Mouse (Mus musculus): ENCODE results near the gene Rpl10a.
"Not testable (repeated sequence)": the region's sequence is repeated elsewhere in the genome, so short reads cannot be mapped to it uniquely, and the experiment has no call there.

Rpl10a gene

DNA sequence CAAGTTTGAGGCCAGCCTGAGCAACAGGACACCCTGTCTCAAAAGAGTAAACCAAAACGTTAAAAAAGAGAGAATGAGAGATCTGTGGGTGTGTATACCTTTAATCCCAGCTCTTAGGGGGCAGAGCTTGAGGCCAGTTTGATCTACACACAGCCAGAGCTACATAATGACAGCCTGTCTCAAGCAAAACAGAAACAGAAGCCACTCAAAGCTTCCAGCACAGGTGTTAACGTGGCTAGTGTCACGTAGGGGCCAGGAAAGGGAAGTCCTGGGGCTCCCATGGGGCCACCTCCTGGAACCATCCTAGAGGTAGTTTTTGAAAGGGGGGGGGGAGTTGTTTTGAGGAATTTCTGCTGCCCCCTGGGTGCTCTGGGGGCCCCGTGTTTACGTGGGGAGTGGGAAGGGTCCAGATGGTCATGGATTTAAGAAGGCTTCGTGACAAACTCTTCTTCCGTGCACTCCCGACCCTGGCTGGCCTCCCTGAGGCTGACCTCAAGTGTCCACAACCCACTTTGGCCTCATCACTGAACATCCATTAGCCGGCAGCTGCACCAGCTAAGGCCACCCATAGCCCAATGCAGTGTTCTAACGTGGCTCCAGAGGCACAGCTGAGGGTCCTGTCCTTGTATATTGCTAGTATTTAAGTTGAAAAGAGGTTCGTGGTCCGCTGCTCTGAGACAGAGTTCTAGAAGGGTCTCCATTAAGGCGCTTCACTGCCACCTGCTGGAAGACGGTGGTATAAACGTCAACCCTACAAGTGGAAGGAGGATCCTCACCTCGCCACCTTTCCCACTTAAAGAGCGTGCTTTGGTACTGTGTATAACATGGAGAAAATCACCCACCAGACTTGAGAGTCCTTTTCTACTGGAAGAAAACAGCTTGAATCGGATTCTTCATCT lies 19.7 kb upstream of the Rpl10a start:
- peak; percentile 94 for DNase-seq (ENCODE audit: low read depth)

DNA sequence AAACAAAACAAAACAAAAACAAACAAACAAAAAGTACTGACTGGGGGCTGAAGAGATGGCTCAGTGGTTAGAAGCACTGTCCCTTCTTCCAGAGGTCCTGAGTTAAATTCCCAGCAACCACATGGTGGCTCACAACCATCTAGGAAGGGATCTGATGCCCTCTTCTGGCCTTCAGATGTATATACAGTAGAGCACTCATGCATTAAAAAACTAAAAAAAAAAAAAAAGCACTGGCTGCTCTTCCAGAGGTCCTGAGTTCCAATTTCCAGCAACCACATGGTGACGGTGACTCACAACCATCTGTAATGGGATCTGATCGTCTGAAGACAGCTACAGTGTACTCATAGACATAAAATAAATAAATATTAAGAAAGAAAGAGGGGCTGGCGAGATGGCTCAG lies 17.4 kb upstream of the Rpl10a start:
- DNase-seq (ENCODE audit: low read depth) = peak; percentile 51

DNA sequence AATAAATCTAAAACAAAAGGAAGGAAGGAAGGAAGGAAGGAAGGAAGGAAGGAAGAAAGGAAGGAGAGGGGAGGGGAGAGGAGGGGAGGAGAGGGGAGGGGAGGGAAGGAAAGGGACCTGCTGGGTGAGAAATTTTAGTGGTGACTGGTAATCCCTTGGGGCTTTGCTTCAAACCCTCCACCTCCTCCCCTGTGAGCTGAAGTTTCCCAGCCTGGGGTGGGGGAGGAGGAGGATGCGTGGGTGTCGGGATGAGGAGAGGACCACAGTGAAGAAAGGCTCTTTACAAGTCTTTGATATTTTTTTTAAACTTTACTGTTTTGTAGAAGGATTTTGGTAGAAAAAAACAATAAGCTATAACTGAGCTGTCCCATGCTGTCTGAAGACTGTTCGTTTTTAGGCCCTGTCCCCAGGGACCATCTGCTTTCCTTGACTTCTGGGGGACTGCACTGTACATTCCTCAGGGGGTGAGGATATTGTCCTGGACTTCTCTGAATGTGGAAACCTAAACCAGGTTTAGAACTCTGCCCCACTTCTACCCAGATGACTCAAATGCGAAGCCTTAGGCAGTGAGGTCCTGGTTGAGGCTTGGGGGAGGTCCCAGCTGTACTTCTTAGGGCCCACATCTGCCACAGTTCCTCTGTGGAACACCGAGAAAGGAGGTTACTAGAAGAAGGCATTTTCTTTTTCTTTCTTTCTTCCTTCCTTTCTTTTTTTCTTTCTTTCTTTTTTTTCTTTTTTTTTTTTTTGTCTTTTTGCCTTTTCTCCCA lies 16.7 kb upstream of the Rpl10a start:
- DNase-seq (ENCODE audit: low read depth) = peak; percentile 41

- DNase-seq (ENCODE audit: low read depth) = peak; percentile 91
These were observed 15.7 kb upstream of the Rpl10a start for GRCm38 (mm10) chr17:28312232-28313211.

DNA sequence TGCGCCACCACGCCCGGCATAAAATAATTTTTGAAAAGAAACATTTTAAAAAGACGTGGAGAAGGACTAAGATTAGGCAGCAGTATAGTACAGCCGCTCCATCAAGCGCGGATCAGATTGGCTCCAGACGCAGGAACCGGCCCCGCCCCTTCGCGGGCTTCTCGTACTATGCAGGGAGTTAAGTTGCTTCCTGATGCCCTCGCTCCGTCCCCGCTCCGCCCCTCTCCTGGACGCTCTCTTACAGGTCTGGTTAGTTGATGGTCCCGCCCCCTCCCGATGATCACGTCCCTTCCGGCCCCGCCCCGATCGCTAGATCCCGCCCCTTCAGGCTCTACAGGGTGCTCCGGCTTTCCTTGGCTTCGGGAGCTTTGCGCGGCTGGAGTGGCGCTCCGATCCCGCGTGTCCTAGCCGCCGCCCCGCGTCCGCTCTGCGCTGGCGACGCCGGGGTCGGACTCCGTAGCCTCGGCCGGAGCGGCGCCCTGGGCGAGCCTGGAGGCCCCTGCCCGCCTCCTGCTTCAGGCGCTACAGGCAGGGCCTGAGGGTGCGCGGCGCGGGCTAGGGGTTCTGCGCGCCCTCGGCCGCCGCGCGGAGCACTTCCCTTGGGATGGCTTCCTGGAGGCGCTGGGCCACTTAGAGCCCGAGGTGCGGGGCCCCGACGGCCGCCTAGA lies 14.9 kb upstream of the Rpl10a start, which contains the start of gene Fance:
Fance (plus strand) TSS at position 308 of the 668 bp plus-strand sequence.
- DNase-seq (ENCODE audit: low read depth) = peak; percentile 100

- peak; percentile 57 for DNase-seq (ENCODE audit: low read depth)
These were observed 14.4 kb upstream of the Rpl10a start for GRCm38 (mm10) chr17:28313880-28314225.

- no peak for DNase-seq (ENCODE audit: low read depth)
These were observed 12.6 kb upstream of the Rpl10a start for GRCm38 (mm10) chr17:28315611-28316160.

DNA sequence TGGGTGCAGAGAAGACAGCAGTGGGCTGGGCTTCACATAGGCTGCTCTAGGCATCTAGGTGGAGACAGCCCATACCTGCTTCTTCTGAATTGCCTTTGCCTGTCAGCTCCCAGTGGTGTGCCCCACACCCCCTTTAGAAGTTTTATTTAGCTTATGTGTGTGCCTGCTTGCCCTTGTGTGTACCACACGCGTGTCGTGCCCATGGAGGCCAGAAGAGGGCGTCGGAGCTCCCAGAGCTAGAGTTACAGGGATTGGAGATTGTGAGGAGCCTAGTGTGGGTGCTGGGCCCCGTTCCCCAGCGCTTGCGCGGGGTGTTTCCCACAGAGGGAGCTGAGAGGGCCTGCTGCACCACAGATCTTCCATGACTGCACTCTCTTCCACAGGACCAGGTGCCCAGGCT lies 11.8 kb upstream of the Rpl10a start:
- DNase-seq (ENCODE audit: low read depth) = no peak

GRCm38 (mm10) chr17:28317091-28317490 lies 11.2 kb upstream of the Rpl10a start:
- no peak for DNase-seq (ENCODE audit: low read depth)

DNA sequence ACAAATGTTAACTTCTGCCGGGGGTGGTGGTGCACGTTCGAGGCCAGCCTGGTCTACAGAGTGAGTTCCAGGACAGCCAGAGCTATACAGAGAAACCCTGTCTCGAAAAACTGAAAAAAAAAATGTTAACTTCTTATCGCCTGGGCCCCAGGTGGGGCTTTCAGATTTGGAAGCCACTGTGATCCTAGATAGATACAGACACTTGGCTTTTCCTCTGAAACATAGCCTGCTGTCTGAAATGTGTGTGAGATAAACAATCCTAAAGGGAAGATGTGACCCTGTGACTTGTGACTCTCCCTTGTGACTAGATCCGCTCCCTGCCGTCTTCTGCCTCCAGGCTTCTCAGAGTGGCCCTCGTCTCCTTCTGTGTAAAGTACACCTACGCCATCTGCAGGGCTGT lies 10.5 kb upstream of the Rpl10a start:
- no peak for DNase-seq (ENCODE audit: low read depth)

DNA sequence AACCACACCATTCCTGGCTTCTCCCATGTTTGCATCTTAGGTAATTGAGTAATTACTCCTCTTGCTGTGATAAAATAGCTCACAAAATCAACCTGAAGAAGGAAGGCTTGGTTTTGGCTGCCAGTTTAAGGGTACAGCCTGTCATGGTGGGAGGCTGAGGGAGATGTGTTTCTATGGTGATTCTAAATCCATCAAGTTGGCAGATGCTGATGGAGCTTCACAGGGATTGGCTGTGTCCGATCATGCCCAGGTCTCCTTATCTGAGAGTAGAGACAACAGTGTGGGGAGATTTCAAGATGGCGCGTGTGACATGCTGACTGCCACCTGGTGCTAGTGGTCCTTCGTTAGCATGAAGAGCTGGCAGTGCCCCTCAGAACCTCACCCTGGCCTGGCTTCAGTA lies 6.6 kb upstream of the Rpl10a start:
- DNase-seq (ENCODE audit: low read depth) = no peak

DNA sequence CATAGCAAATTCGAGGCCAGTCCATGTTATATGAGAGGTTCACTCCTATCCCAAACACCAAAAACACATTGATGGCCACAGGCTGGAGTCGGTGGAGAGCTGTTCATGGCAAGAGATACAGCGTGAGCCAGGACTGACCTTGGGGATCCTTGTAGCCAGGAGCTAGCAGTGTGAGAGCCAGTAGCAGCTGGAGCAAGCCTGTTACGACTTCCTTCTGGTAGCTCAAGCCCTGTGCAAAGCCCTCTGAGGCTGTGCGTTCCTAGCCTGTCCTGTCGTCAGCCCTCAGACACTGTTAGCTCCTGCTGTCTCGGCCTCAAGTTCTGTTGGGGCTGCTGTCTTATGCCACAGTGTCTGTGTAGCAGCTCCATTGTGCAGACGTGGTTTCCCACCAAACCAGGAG lies 4.5 kb upstream of the Rpl10a start:
- DNase-seq (ENCODE audit: low read depth) = no peak

DNA sequence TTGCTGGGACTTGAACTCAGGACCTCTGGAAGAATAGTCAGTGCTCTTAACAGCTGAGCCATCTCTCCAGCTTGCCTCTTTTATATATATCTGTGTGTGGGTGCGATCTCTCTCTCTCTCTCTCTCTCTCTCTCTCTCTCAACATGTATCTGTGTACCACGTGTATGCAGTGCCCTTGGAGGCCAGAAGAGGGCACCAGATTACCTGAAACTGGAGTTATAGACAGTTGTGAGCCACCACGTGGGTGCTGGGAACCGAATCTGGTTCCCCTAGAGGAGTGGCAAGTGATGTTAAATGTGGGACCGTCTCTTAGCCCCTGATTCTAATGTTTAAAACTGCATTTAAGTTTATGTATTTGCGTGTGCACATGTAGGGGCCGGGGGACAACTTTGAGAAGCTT lies 3.9 kb upstream of the Rpl10a start:
- DNase-seq (ENCODE audit: low read depth) = not testable (repeated sequence)

DNA sequence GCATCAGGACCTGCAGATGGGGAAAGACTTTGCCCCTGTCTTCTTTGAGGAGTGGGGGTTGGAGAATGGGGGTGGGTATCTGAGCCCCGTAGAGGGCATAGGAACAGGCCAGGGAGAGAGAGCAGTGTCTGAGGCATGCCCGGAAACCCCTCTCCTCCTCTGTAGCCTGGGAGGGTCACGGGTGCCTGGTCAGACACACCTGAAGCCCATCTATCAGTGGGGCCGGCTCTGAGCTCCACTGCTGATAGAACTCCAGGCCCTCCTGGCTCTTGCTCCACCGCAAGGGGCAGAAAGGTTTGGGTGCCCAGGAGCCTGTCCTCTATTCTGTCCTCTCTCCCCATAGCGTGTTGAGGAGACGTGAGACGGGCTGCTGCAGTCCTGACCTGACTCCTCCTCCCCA lies 2.5 kb upstream of the Rpl10a start:
- DNase-seq (ENCODE audit: low read depth) = no peak

- DNase-seq (ENCODE audit: low read depth) = no peak
These were observed 1.3 kb upstream of the Rpl10a start for GRCm38 (mm10) chr17:28326951-28327350.

DNA sequence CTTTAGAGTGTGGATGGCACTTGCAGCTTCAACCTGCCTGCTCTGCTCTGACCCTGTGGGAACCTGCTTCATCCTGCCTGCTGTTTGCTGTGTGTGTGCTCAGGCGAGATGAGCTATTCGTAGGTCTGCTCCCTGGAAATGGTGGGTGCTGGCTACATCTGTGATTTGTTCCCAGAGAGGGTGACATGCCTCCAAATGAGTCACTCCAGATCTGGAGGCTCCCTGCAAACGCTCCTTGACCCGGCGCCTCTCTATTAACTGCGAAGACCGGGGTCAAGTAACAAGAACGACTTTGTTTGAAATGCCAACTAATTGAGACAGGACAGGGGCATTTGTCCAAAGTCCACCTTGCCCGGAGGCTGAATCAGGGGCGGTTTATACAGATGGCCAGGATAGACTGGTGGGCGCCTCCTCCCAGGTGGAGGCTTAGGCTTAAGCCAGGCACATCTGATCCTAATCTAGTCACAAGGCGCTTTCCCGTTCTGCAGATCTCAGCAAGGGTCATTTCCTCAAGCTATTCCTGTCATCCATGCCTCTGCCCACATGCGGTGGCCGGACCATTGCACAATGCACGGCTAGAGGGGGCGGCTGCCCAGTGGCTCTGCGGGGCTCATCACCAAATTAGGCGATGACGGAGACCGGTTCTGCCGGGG lies 472 bp upstream of the Rpl10a start:
- DNase-seq (ENCODE audit: low read depth) = peak; percentile 92

- DNase-seq (ENCODE audit: low read depth) = peak; percentile 40
These were observed 675 bp downstream of the Rpl10a start for GRCm38 (mm10) chr17:28328946-28329345.

DNA sequence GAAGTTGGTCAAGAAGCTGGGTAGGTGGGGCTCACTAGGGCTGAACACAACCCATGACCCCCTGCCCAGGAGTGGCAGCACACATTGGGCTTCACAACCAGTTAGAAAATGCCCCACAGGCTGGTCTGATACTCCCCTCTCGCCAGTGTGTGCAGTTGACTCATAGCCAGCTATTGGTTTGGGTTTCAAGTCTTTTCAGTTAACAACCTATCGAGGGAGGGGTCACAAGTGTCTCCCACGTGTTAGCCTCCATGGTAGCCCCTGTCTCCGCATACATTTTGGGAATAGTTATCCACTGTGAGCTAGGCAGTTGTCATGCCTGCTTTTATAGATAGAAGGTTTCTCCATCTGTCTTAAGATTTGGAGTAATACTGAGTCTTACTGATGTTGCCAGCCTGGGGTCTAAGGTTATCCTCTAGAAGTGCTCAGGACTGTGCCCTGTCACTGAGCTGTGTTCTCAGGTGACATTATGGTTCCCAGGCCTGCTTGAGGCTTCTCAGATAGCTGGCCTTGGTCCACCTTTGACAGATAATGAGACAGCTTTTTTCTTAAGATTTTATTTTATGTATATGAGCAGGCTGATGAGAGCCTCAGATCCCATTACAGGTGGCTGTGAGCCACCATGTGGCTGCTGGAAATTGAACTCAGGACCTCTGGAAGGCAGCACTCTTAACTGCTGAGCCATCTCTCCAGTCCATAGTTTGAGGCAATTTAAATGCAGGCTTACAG lies 1.4 kb downstream of the Rpl10a start:
- DNase-seq (ENCODE audit: low read depth) = peak; percentile 56

- peak; percentile 33 for DNase-seq (ENCODE audit: low read depth)
These were observed 1.9 kb downstream of the Rpl10a start for GRCm38 (mm10) chr17:28330232-28330546.

DNA sequence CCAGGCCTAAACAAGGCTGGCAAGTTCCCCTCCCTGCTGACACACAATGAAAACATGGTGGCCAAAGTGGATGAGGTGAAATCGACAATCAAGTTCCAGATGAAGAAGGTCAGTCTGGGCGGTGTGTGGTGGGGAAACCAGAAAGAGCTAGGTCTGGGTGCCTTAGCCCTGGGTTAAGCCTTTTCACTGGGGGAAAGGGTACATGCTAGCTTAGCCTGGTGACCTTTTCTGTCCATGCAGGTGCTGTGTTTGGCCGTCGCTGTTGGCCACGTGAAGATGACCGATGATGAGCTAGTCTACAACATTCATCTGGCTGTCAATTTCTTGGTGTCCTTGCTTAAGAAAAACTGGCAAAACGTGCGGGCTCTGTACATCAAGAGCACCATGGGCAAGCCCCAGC lies 2.3 kb downstream of the Rpl10a start:
- DNase-seq (ENCODE audit: low read depth) = not testable (repeated sequence)

All from 416B (cell line).